Mouse (Mus musculus): Measurements from ENCODE around the gene Steap1. TPM values are rescaled to one million over a fixed set of nuclear protein-coding genes. Genes with fewer than 3 reads are reported as not detected.

Steap1 gene
- polyA plus RNA-seq, 1 experiment from 2014 or later = 1.6 TPM

GRCm38 (mm10) chr5:5693541-5693955, 55.6 kb downstream of the Steap1 start:
- no peaks in the 10 kb centered on the region for H3K4me1 ChIP-seq (ENCODE audit: control insufficient read depth, insufficient read depth, low read length)
- peak overlapping the region; percentile 90 for H3K4me2 ChIP-seq (ENCODE audit: low read length)
- no peaks in the 10 kb centered on the region for H3K36me3 ChIP-seq (ENCODE audit: control insufficient read depth, insufficient read depth, low read length)
- H3K27ac ChIP-seq (ENCODE audit: low read length) = peak overlapping the region; percentile 58
- peak; percentile 72 for ATAC-seq
- no peaks in the 10 kb centered on the region for H3K9me3 ChIP-seq (replicated peaks; ENCODE audit: control insufficient read depth, low read length, poor library complexity, severe bottlenecking)
- H3K4me3 ChIP-seq (ENCODE audit: low read depth, low read length) = peak overlapping the region; percentile 83
- H3K9ac ChIP-seq (ENCODE audit: low read depth, low read length) = peak overlapping the region; percentile 83
- 0% methylated on average over 25 of the region's 29 CpGs for WGBS
- no peaks in the 10 kb centered on the region for H3K27me3 ChIP-seq (ENCODE audit: control insufficient read depth, insufficient read depth, low read depth, low read length)

GRCm38 (mm10) chr5:5692167-5692738, 56.9 kb downstream of the Steap1 start:
- no peaks in the 10 kb centered on the region for H3K27me3 ChIP-seq (ENCODE audit: control insufficient read depth, insufficient read depth, low read depth, low read length)
- no peak overlapping the region for H3K27ac ChIP-seq (ENCODE audit: low read length)
- no peaks in the 10 kb centered on the region for H3K36me3 ChIP-seq (ENCODE audit: control insufficient read depth, insufficient read depth, low read length)
- H3K4me2 ChIP-seq (ENCODE audit: low read length) = no peak overlapping the region
- 61% methylated on average over 4 of the region's 4 CpGs for WGBS
- no peaks in the 10 kb centered on the region for H3K4me1 ChIP-seq (ENCODE audit: control insufficient read depth, insufficient read depth, low read length)
- ATAC-seq = no peak
- H3K9ac ChIP-seq (ENCODE audit: low read depth, low read length) = no peak overlapping the region
- no peak overlapping the region for H3K4me3 ChIP-seq (ENCODE audit: low read depth, low read length)
- no peaks in the 10 kb centered on the region for H3K9me3 ChIP-seq (replicated peaks; ENCODE audit: control insufficient read depth, low read length, poor library complexity, severe bottlenecking)

DNA sequence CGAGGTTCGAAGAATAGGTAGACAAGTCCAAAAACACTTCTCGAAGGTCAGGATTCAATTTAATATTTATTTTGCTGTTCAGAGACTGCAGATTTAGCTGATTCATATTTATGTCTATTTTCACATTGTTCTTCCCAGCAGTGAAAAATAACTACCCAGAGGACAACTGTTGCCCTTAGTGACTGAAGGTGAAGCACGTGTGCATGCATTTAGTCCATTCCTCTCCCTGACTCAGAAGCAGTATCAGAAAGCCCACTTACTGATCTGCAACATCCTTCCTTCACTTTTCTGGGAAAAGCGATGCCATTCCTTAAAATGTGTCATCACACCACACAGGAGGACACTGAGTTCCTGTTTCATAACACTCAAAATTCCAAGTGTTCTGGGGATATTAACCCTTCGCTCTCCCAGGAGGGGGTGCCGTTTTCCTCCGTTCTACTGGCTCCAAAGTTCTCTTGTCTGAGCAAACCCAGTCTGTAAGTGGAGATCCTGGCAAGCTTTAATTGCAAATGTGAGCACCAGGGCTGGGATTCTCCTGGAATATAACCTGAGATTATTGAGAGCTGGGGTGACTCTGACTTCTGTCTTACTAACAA, 60.1 kb downstream of the Steap1 start:
- H3K9me3 ChIP-seq (replicated peaks; ENCODE audit: control insufficient read depth, low read length, poor library complexity, severe bottlenecking) = no peaks in the 10 kb centered on the region
- no peak overlapping the region for H3K4me2 ChIP-seq (ENCODE audit: low read length)
- no peak overlapping the region for H3K4me3 ChIP-seq (ENCODE audit: low read depth, low read length)
- H3K27me3 ChIP-seq (ENCODE audit: control insufficient read depth, insufficient read depth, low read depth, low read length) = no peaks in the 10 kb centered on the region
- no peak overlapping the region for H3K9ac ChIP-seq (ENCODE audit: low read depth, low read length)
- ATAC-seq = no peak
- no peaks in the 10 kb centered on the region for H3K36me3 ChIP-seq (ENCODE audit: control insufficient read depth, insufficient read depth, low read length)
- 84% methylated on average over 8 of the region's 8 CpGs for WGBS
- no peak overlapping the region for H3K27ac ChIP-seq (ENCODE audit: low read length)
- no peaks in the 10 kb centered on the region for H3K4me1 ChIP-seq (ENCODE audit: control insufficient read depth, insufficient read depth, low read length)

- Histone ChIP-seq H3K36me3 (ENCODE audit: control insufficient read depth, insufficient read depth, low read length) (no peaks in the 10 kb centered on the region), H3K4me3 (ENCODE audit: low read depth, low read length) (no peak overlapping the region), H3K27ac (ENCODE audit: low read length) (no peak overlapping the region), H3K4me1 (ENCODE audit: control insufficient read depth, insufficient read depth, low read length) (no peaks in the 10 kb centered on the region), H3K9me3 (replicated peaks; ENCODE audit: control insufficient read depth, low read length, poor library complexity, severe bottlenecking) (no peaks in the 10 kb centered on the region), H3K27me3 (ENCODE audit: control insufficient read depth, insufficient read depth, low read depth, low read length) (no peaks in the 10 kb centered on the region), H3K4me2 (ENCODE audit: low read length) (no peak overlapping the region), H3K9ac (ENCODE audit: low read depth, low read length) (no peak overlapping the region)
- 91% methylated on average over 6 of the region's 6 CpGs for WGBS
- ATAC-seq = no peak
These were observed 60.9 kb downstream of the Steap1 start for GRCm38 (mm10) chr5:5688228-5688627.

GRCm38 (mm10) chr5:5686973-5687372, 62.2 kb downstream of the Steap1 start:
- Histone ChIP-seq H3K4me1 (ENCODE audit: control insufficient read depth, insufficient read depth, low read length) (no peaks in the 10 kb centered on the region), H3K4me3 (ENCODE audit: low read depth, low read length) (no peak overlapping the region), H3K27me3 (ENCODE audit: control insufficient read depth, insufficient read depth, low read depth, low read length) (no peaks in the 10 kb centered on the region), H3K9ac (ENCODE audit: low read depth, low read length) (no peak overlapping the region), H3K27ac (ENCODE audit: low read length) (no peak overlapping the region), H3K36me3 (ENCODE audit: control insufficient read depth, insufficient read depth, low read length) (no peaks in the 10 kb centered on the region), H3K4me2 (ENCODE audit: low read length) (no peak overlapping the region), H3K9me3 (replicated peaks; ENCODE audit: control insufficient read depth, low read length, poor library complexity, severe bottlenecking) (no peaks in the 10 kb centered on the region)
- ATAC-seq = no peak
- WGBS = 30% methylated on average over 1 of the region's 1 CpGs

Other genes with a start within 250 kb of the Steap1 start
- gene Cldn12, start 234.4 kb downstream of the Steap1 start, polyA plus RNA-seq (2015; fragmentation: Nextera tagmentation; extraction: Ambion mirVana) = 16.8 and 19.4 TPM in 2 replicates
- 17.5 and 20.8 TPM in 2 replicates for gene Gtpbp10, start 189.8 kb downstream of the Steap1 start, polyA plus RNA-seq (2015; fragmentation: Nextera tagmentation; extraction: Ambion mirVana)
- 17.9 and 18.2 TPM in 2 replicates for gene Gm8773, start 175.5 kb downstream of the Steap1 start, polyA plus RNA-seq (2015; fragmentation: Nextera tagmentation; extraction: Ambion mirVana)
- 9.9 and 11.4 TPM in 2 replicates for gene Cfap69, start 85.1 kb downstream of the Steap1 start, polyA plus RNA-seq (2015; fragmentation: Nextera tagmentation; extraction: Ambion mirVana)
- gene Steap2, start 54.7 kb downstream of the Steap1 start, polyA plus RNA-seq (2015; fragmentation: Nextera tagmentation; extraction: Ambion mirVana) = 5.6 and 5.8 TPM in 2 replicates